Mouse (Mus musculus): Measurements from ENCODE around the gene Brd1. TPM values are rescaled to one million over a fixed set of nuclear protein-coding genes. Genes with fewer than 3 reads are reported as not detected.

Gene Brd1
- polyA plus RNA-seq, 1 experiment from 2014 or later: 15.3 TPM

GRCm38 (mm10) chr15:88700759-88701158, 33.3 kb downstream of the Brd1 start:
- Histone ChIP-seq H3K27me3 (ENCODE audit: control insufficient read depth, insufficient read depth, low read length) (no peaks in the 10 kb centered on the region), H3K27ac (replicated peaks in 1 of 2; ENCODE audit: control insufficient read depth in 1 of 2, insufficient read depth in 1 of 2, low read depth in 2 of 2, low read length in 2 of 2) (no peak overlapping the region), H3K4me1 (ENCODE audit: control insufficient read depth in 2 of 2, insufficient read depth in 2 of 2, low read length in 2 of 2) (no peaks in the 10 kb centered on the region), H3K4me3 (ENCODE audit: control insufficient read depth in 1 of 2, insufficient read depth in 1 of 2, low read depth in 1 of 2, low read length in 2 of 2) (no peak overlapping the region), H3K36me3 (ENCODE audit: control insufficient read depth, insufficient read depth, low read length) (peaks cover 99% of the 10 kb centered on the region), H3K9ac (ENCODE audit: low read length) (no peak overlapping the region), H3K4me2 (ENCODE audit: low read length) (no peak overlapping the region), H3K9me3 (ENCODE audit: control insufficient read depth, low read length) (no peaks in the 10 kb centered on the region)
- no peak for ATAC-seq (ENCODE audit: insufficient number of reproducible peaks, insufficient read depth, low FRiP score, low read depth)
- WGBS: 91% methylated on average over 18 of the region's 18 CpGs

- 87% methylated on average over 5 of the region's 5 CpGs for WGBS
- Histone ChIP-seq H3K9me3 (ENCODE audit: control insufficient read depth, low read length) (no peaks in the 10 kb centered on the region), H3K4me1 (ENCODE audit: control insufficient read depth in 2 of 2, insufficient read depth in 2 of 2, low read length in 2 of 2) (peaks cover 0 to 3% of the 10 kb centered on the region in 2 experiments; a peak in 2 of 4 replicates), H3K4me3 (ENCODE audit: control insufficient read depth in 1 of 2, insufficient read depth in 1 of 2, low read depth in 1 of 2, low read length in 2 of 2) (no peak overlapping the region), H3K27me3 (ENCODE audit: control insufficient read depth, insufficient read depth, low read length) (no peaks in the 10 kb centered on the region), H3K4me2 (ENCODE audit: low read length) (no peak overlapping the region), H3K27ac (replicated peaks in 1 of 2; ENCODE audit: control insufficient read depth in 1 of 2, insufficient read depth in 1 of 2, low read depth in 2 of 2, low read length in 2 of 2) (no peak overlapping the region), H3K9ac (ENCODE audit: low read length) (no peak overlapping the region), H3K36me3 (ENCODE audit: control insufficient read depth, insufficient read depth, low read length) (peaks cover 99% of the 10 kb centered on the region)
- no peak for ATAC-seq (ENCODE audit: insufficient number of reproducible peaks, insufficient read depth, low FRiP score, low read depth)
Observed at GRCm38 (mm10) chr15:88699508-88699907, 34.5 kb downstream of the Brd1 start.

DNA sequence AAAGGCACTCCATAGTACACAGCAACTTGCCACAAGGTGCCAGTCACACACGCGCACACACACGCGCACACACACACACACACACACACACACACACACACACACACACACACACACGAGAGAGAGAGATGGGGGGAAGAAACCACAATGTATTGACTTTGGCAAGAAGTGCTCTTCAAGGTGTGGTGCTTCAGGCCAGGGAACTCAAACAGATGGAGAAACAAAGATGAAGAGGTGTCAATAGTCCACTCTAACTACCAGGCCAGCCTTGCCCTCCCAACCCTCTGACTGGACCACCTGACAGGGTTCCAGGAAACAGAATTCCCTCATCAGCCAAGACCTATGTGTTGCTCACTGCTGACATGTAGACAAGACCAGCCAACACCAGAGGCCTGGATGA, 36.4 kb downstream of the Brd1 start:
- WGBS: 90% methylated on average over 4 of the region's 5 CpGs
- no peak overlapping the region for H3K4me2 ChIP-seq (ENCODE audit: low read length)
- H3K9me3 ChIP-seq (ENCODE audit: control insufficient read depth, low read length): no peaks in the 10 kb centered on the region
- H3K4me3 ChIP-seq (ENCODE audit: control insufficient read depth in 1 of 2, insufficient read depth in 1 of 2, low read depth in 1 of 2, low read length in 2 of 2): no peak overlapping the region
- no peaks in the 10 kb centered on the region for H3K27me3 ChIP-seq (ENCODE audit: control insufficient read depth, insufficient read depth, low read length)
- ATAC-seq (ENCODE audit: insufficient number of reproducible peaks, insufficient read depth, low FRiP score, low read depth): no peak
- no peak overlapping the region for H3K27ac ChIP-seq (replicated peaks in 1 of 2; ENCODE audit: control insufficient read depth in 1 of 2, insufficient read depth in 1 of 2, low read depth in 2 of 2, low read length in 2 of 2)
- H3K9ac ChIP-seq (ENCODE audit: low read length): no peak overlapping the region
- peaks cover 98% of the 10 kb centered on the region for H3K36me3 ChIP-seq (ENCODE audit: control insufficient read depth, insufficient read depth, low read length)
- H3K4me1 ChIP-seq (ENCODE audit: control insufficient read depth in 2 of 2, insufficient read depth in 2 of 2, low read length in 2 of 2): peaks cover 0 to 9% of the 10 kb centered on the region in 2 experiments; a peak in 2 of 4 replicates

DNA sequence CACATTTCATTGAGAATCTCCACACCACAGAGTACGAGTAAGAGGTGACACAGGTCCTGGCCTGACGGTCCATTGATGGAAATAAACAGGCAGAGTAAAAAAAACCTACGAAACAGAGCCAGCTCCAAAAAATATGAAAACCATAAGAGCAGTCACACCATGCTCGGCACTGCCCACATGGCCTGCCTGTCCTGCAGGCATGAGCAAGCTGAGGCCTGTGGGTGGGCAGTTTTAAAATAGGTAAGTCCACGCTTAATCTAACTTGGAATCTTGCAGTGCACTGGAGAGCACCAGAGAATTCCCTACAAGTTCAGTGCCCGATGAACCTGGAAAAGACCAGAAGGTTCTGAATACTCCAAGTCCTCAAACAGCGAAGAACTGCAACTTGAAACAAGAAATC, 38.0 kb downstream of the Brd1 start:
- no peak for ATAC-seq (ENCODE audit: insufficient number of reproducible peaks, insufficient read depth, low FRiP score, low read depth)
- Histone ChIP-seq H3K9ac (ENCODE audit: low read length) (no peak overlapping the region), H3K36me3 (ENCODE audit: control insufficient read depth, insufficient read depth, low read length) (peaks cover 97% of the 10 kb centered on the region), H3K4me1 (ENCODE audit: control insufficient read depth in 2 of 2, insufficient read depth in 2 of 2, low read length in 2 of 2) (peaks cover 0 to 9% of the 10 kb centered on the region in 2 experiments; a peak in 2 of 4 replicates), H3K4me3 (ENCODE audit: control insufficient read depth in 1 of 2, insufficient read depth in 1 of 2, low read depth in 1 of 2, low read length in 2 of 2) (no peak overlapping the region), H3K27me3 (ENCODE audit: control insufficient read depth, insufficient read depth, low read length) (no peaks in the 10 kb centered on the region), H3K9me3 (ENCODE audit: control insufficient read depth, low read length) (no peaks in the 10 kb centered on the region), H3K27ac (replicated peaks in 1 of 2; ENCODE audit: control insufficient read depth in 1 of 2, insufficient read depth in 1 of 2, low read depth in 2 of 2, low read length in 2 of 2) (no peak overlapping the region), H3K4me2 (ENCODE audit: low read length) (no peak overlapping the region)
- 90% methylated on average over 7 of the region's 7 CpGs for WGBS

DNA sequence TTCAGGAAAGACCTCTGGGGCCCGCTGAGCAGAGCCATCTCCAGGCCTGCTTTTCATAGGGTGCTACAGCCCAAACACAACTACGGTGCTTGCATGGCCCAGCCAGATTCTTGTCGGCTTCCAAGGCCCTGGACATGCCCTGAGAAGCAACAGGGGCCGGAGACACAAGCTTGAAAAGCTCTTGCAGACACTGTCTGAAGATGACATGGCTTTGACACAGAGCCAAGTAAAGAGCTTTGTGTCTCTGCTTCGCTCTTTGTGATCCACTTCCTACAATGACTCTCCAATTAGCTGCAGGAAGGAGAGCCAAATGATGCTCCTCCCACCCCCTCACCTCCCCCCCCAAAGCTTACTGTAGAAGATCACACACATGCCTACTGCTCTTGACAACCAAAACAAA, 40.0 kb downstream of the Brd1 start:
- H3K27me3 ChIP-seq (ENCODE audit: control insufficient read depth, insufficient read depth, low read length): no peaks in the 10 kb centered on the region
- H3K9ac ChIP-seq (ENCODE audit: low read length): no peak overlapping the region
- H3K4me2 ChIP-seq (ENCODE audit: low read length): no peak overlapping the region
- ATAC-seq (ENCODE audit: insufficient number of reproducible peaks, insufficient read depth, low FRiP score, low read depth): no peak
- H3K4me3 ChIP-seq (ENCODE audit: control insufficient read depth in 1 of 2, insufficient read depth in 1 of 2, low read depth in 1 of 2, low read length in 2 of 2): no peak overlapping the region
- H3K4me1 ChIP-seq (ENCODE audit: control insufficient read depth in 2 of 2, insufficient read depth in 2 of 2, low read length in 2 of 2): peaks cover 0 to 9% of the 10 kb centered on the region in 2 experiments; a peak in 2 of 4 replicates
- H3K27ac ChIP-seq (replicated peaks in 1 of 2; ENCODE audit: control insufficient read depth in 1 of 2, insufficient read depth in 1 of 2, low read depth in 2 of 2, low read length in 2 of 2): no peak overlapping the region
- H3K9me3 ChIP-seq (ENCODE audit: control insufficient read depth, low read length): no peaks in the 10 kb centered on the region
- peaks cover 97% of the 10 kb centered on the region for H3K36me3 ChIP-seq (ENCODE audit: control insufficient read depth, insufficient read depth, low read length)
- WGBS: 56% methylated on average over 5 of the region's 5 CpGs

- ATAC-seq (ENCODE audit: insufficient number of reproducible peaks, insufficient read depth, low FRiP score, low read depth): no peak
- Histone ChIP-seq H3K9ac (ENCODE audit: low read length) (no peak overlapping the region), H3K4me3 (ENCODE audit: control insufficient read depth in 1 of 2, insufficient read depth in 1 of 2, low read depth in 1 of 2, low read length in 2 of 2) (no peak overlapping the region), H3K36me3 (ENCODE audit: control insufficient read depth, insufficient read depth, low read length) (peaks cover 97% of the 10 kb centered on the region), H3K4me2 (ENCODE audit: low read length) (no peak overlapping the region), H3K9me3 (ENCODE audit: control insufficient read depth, low read length) (no peaks in the 10 kb centered on the region), H3K27ac (replicated peaks in 1 of 2; ENCODE audit: control insufficient read depth in 1 of 2, insufficient read depth in 1 of 2, low read depth in 2 of 2, low read length in 2 of 2) (no peak overlapping the region), H3K27me3 (ENCODE audit: control insufficient read depth, insufficient read depth, low read length) (no peaks in the 10 kb centered on the region), H3K4me1 (ENCODE audit: control insufficient read depth in 2 of 2, insufficient read depth in 2 of 2, low read length in 2 of 2) (peaks cover 0 to 9% of the 10 kb centered on the region in 2 experiments; a peak in 2 of 4 replicates)
- 77% methylated on average over 9 of the region's 9 CpGs for WGBS
Observed at GRCm38 (mm10) chr15:88692720-88693119, 41.3 kb downstream of the Brd1 start.

DNA sequence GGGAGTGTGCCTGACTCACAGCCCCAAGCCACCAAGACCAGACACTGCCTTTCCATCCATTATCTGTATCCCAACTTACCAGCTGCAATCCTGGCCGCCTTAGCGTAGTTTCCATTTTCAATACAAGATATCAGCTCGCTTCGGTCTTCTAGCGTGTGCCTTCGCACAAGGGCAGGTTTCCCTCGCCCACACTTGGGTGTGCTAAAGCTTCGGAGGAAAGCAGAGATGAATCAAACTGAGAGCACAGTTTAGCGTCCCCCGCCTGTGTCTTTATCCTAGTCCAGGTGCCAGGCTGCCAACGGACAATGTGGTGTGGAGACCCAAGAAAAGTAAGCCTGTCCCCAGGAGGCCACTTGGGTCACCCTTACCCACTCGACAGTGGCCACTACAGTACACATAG, 42.9 kb downstream of the Brd1 start:
- Histone ChIP-seq H3K36me3 (ENCODE audit: control insufficient read depth, insufficient read depth, low read length) (peaks cover 96% of the 10 kb centered on the region), H3K27ac (replicated peaks in 1 of 2; ENCODE audit: control insufficient read depth in 1 of 2, insufficient read depth in 1 of 2, low read depth in 2 of 2, low read length in 2 of 2) (no peak overlapping the region), H3K9me3 (ENCODE audit: control insufficient read depth, low read length) (no peaks in the 10 kb centered on the region), H3K27me3 (ENCODE audit: control insufficient read depth, insufficient read depth, low read length) (no peaks in the 10 kb centered on the region), H3K4me2 (ENCODE audit: low read length) (no peak overlapping the region), H3K4me1 (ENCODE audit: control insufficient read depth in 2 of 2, insufficient read depth in 2 of 2, low read length in 2 of 2) (peaks cover 0 to 9% of the 10 kb centered on the region in 2 experiments; a peak in 2 of 4 replicates), H3K4me3 (ENCODE audit: control insufficient read depth in 1 of 2, insufficient read depth in 1 of 2, low read depth in 1 of 2, low read length in 2 of 2) (no peak overlapping the region), H3K9ac (ENCODE audit: low read length) (no peak overlapping the region)
- WGBS: 88% methylated on average over 12 of the region's 12 CpGs
- ATAC-seq (ENCODE audit: insufficient number of reproducible peaks, insufficient read depth, low FRiP score, low read depth): no peak

GRCm38 (mm10) chr15:88688120-88688519, 45.9 kb downstream of the Brd1 start:
- ATAC-seq (ENCODE audit: insufficient number of reproducible peaks, insufficient read depth, low FRiP score, low read depth): no peak
- Histone ChIP-seq H3K4me1 (ENCODE audit: control insufficient read depth in 2 of 2, insufficient read depth in 2 of 2, low read length in 2 of 2) (no peaks in the 10 kb centered on the region), H3K9ac (ENCODE audit: low read length) (no peak overlapping the region), H3K27ac (replicated peaks in 1 of 2; ENCODE audit: control insufficient read depth in 1 of 2, insufficient read depth in 1 of 2, low read depth in 2 of 2, low read length in 2 of 2) (no peak overlapping the region), H3K27me3 (ENCODE audit: control insufficient read depth, insufficient read depth, low read length) (no peaks in the 10 kb centered on the region), H3K4me2 (ENCODE audit: low read length) (no peak overlapping the region), H3K4me3 (ENCODE audit: control insufficient read depth in 1 of 2, insufficient read depth in 1 of 2, low read depth in 1 of 2, low read length in 2 of 2) (no peak overlapping the region), H3K9me3 (ENCODE audit: control insufficient read depth, low read length) (no peaks in the 10 kb centered on the region), H3K36me3 (ENCODE audit: control insufficient read depth, insufficient read depth, low read length) (peaks cover 75% of the 10 kb centered on the region)
- 69% methylated on average over 10 of the region's 10 CpGs for WGBS
